In genomic region chr7:78530286-78530685, GRCm38 (mm10) we compare ENCODE assay signal across 14 mouse cellular contexts.
"Had no signal": no experiment of that assay in that cellular context is flagged by ENCODE, and none has a peak within 500 bp of the region (broad histone marks: within the 10 kb centered on the region; RNA-seq: fewer than 3 reads in every experiment).

No protein-coding gene starts in this region.

- H3K4me2 ChIP-seq: liver, embryonic 11.5 days; liver, embryonic 15.5 days; midbrain, embryonic 12.5 days; neural tube, embryonic 12.5 days had no signal

- H3K4me1 ChIP-seq: limb, embryonic 10.5 days; liver, embryonic 15.5 days; megakaryocyte, embryonic 14.5 days; midbrain, embryonic 12.5 days had no signal

- DNase-seq: kidney, adult 8-10 months; kidney, postnatal 10 days; lung, adult 2 months; lung, postnatal 10 days; right cerebral cortex, postnatal 14 days; thymus, postnatal 36 days had no signal

- H3K27ac ChIP-seq: limb, embryonic 10.5 days; liver, embryonic 15.5 days; macrophage; midbrain, embryonic 12.5 days; neural tube, embryonic 12.5 days had no signal

- H3K36me3 ChIP-seq: limb, embryonic 10.5 days; liver, embryonic 15.5 days; midbrain, embryonic 12.5 days; neural tube, embryonic 12.5 days had no signal

- H3K9ac ChIP-seq: liver, embryonic 15.5 days; midbrain, embryonic 12.5 days; neural tube, embryonic 12.5 days had no signal

- H3K27me3 ChIP-seq: liver, embryonic 15.5 days; megakaryocyte, embryonic 14.5 days; midbrain, embryonic 12.5 days; neural tube, embryonic 12.5 days had no signal

- H3K9me3 ChIP-seq: limb, embryonic 10.5 days; liver, embryonic 15.5 days; megakaryocyte, embryonic 14.5 days; midbrain, embryonic 12.5 days; neural tube, embryonic 12.5 days had no signal

- H3K4me3 ChIP-seq: limb, embryonic 10.5 days; liver, embryonic 15.5 days; megakaryocyte, embryonic 14.5 days; midbrain, embryonic 12.5 days; myocyte; neural tube, embryonic 12.5 days had no signal
